Mouse (Mus musculus): ENCODE measurements around the gene Fgf2. TPM values are rescaled to one million over a fixed set of nuclear protein-coding genes. Genes with fewer than 3 reads are reported as not detected.

Gene Fgf2
- polyA plus RNA-seq, 1 experiment from 2014 or later = 0.29 TPM

GRCm38 (mm10) chr3:37328489-37328888, 19.7 kb upstream of the Fgf2 start:
- Histone ChIP-seq H3K9me3 (ENCODE audit: low read length) (no peaks in the 10 kb centered on the region), H3K27me3 (ENCODE audit: insufficient read depth, low read length) (no peaks in the 10 kb centered on the region), H3K4me3 (ENCODE audit: low read depth, low read length) (no peak overlapping the region), H3K4me2 (ENCODE audit: low read depth, low read length) (no peak overlapping the region), H3K27ac (ENCODE audit: low read depth) (no peak overlapping the region), H3K9ac (replicated peaks) (no peak overlapping the region), H3K4me1 (ENCODE audit: insufficient read depth) (peaks cover 17% of the 10 kb centered on the region), H3K36me3 (replicated peaks; ENCODE audit: insufficient read depth, low read length) (no peaks in the 10 kb centered on the region)
- WGBS (ENCODE audit: insufficient replicate concordance) = 55% methylated on average over 2 of the region's 2 CpGs
- no peak for TF ChIP-seq EP300 (IDR thresholded peaks at IDR 0.05; ENCODE audit: low read depth)
- DNase-seq = no peak
- ATAC-seq = no peak

- Histone ChIP-seq H3K9me3 (ENCODE audit: low read length) (no peaks in the 10 kb centered on the region), H3K27ac (ENCODE audit: low read depth) (no peak overlapping the region), H3K4me3 (ENCODE audit: low read depth, low read length) (no peak overlapping the region), H3K9ac (replicated peaks) (no peak overlapping the region), H3K4me1 (ENCODE audit: insufficient read depth) (peaks cover 17% of the 10 kb centered on the region), H3K36me3 (replicated peaks; ENCODE audit: insufficient read depth, low read length) (no peaks in the 10 kb centered on the region), H3K4me2 (ENCODE audit: low read depth, low read length) (no peak overlapping the region), H3K27me3 (ENCODE audit: insufficient read depth, low read length) (no peaks in the 10 kb centered on the region)
- TF ChIP-seq EP300 (IDR thresholded peaks at IDR 0.05; ENCODE audit: low read depth) (no peak), CTCF (IDR thresholded peaks at IDR 0.05; ENCODE audit: low read depth) (no peak)
- WGBS (ENCODE audit: insufficient replicate concordance) = 87% methylated on average over 1 of the region's 1 CpGs
- ATAC-seq = no peak
- no peak for DNase-seq
Observed at GRCm38 (mm10) chr3:37329963-37330362, 18.2 kb upstream of the Fgf2 start.

DNA sequence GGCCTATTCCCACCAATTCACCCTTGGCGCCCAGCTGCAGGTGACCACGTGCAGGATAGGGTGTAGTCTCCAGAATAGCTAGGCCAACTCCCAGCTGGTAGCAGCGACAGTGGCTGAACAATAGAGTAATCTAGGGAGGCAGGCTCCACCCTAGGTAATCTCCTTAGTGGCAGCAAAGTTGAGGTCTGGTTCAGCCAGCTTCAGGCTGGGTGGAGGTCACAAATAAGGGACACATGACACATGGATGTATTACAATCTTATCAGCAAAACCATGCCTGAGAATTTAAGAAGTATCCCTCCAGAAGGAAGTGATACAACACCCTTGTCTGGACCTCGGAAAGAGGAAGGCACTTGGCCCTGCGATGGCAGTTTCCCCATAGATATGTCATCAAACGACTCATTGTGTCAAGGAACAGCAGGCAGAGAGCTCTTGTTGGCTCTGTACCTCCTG, 16.1 kb upstream of the Fgf2 start:
- no peak for TF ChIP-seq CTCF (IDR thresholded peaks at IDR 0.05; ENCODE audit: low read depth)
- peak; percentile 92 for TF ChIP-seq EP300 (IDR thresholded peaks at IDR 0.05; ENCODE audit: low read depth)
- Histone ChIP-seq H3K4me2 (ENCODE audit: low read depth, low read length) (no peak overlapping the region), H3K27ac (ENCODE audit: low read depth) (peak overlapping the region; percentile 77), H3K27me3 (ENCODE audit: insufficient read depth, low read length) (no peaks in the 10 kb centered on the region), H3K36me3 (replicated peaks; ENCODE audit: insufficient read depth, low read length) (no peaks in the 10 kb centered on the region), H3K9me3 (ENCODE audit: low read length) (no peaks in the 10 kb centered on the region), H3K9ac (replicated peaks) (no peak overlapping the region), H3K4me3 (ENCODE audit: low read depth, low read length) (no peak overlapping the region), H3K4me1 (ENCODE audit: insufficient read depth) (peaks cover 17% of the 10 kb centered on the region)
- WGBS (ENCODE audit: insufficient replicate concordance) = 31% methylated on average over 6 of the region's 6 CpGs
- ATAC-seq = peak; percentile 88
- peak; percentile 36 for DNase-seq

GRCm38 (mm10) chr3:37334053-37334452, 14.1 kb upstream of the Fgf2 start:
- H3K36me3 ChIP-seq (replicated peaks; ENCODE audit: insufficient read depth, low read length) = no peaks in the 10 kb centered on the region
- 78% methylated on average over 4 of the region's 4 CpGs for WGBS (ENCODE audit: insufficient replicate concordance)
- no peak overlapping the region for H3K27ac ChIP-seq (ENCODE audit: low read depth)
- no peak overlapping the region for H3K4me2 ChIP-seq (ENCODE audit: low read depth, low read length)
- H3K9me3 ChIP-seq (ENCODE audit: low read length) = no peaks in the 10 kb centered on the region
- H3K4me1 ChIP-seq (ENCODE audit: insufficient read depth) = peaks cover 13% of the 10 kb centered on the region
- no peaks in the 10 kb centered on the region for H3K27me3 ChIP-seq (ENCODE audit: insufficient read depth, low read length)
- no peak overlapping the region for H3K9ac ChIP-seq (replicated peaks)
- TF ChIP-seq EP300 (IDR thresholded peaks at IDR 0.05; ENCODE audit: low read depth) = peak; percentile 65
- TF ChIP-seq CTCF (IDR thresholded peaks at IDR 0.05; ENCODE audit: low read depth) = no peak
- no peak for ATAC-seq
- no peak overlapping the region for H3K4me3 ChIP-seq (ENCODE audit: low read depth, low read length)
- DNase-seq = no peak

- ATAC-seq (no peak), DNase-seq (peak; percentile 37)
- Histone ChIP-seq H3K9ac (replicated peaks) (no peak overlapping the region), H3K36me3 (replicated peaks; ENCODE audit: insufficient read depth, low read length) (no peaks in the 10 kb centered on the region), H3K27me3 (ENCODE audit: insufficient read depth, low read length) (0 out of 2 replicates have a peak, but pooled peaks cover 4% of the 10 kb centered on the region), H3K9me3 (ENCODE audit: low read length) (no peaks in the 10 kb centered on the region), H3K27ac (ENCODE audit: low read depth) (no peak overlapping the region), H3K4me1 (ENCODE audit: insufficient read depth) (0 out of 2 replicates have a peak, but pooled peaks cover 4% of the 10 kb centered on the region), H3K4me3 (ENCODE audit: low read depth, low read length) (no peak overlapping the region), H3K4me2 (ENCODE audit: low read depth, low read length) (no peak overlapping the region)
- WGBS (ENCODE audit: insufficient replicate concordance) = 64% methylated on average over 5 of the region's 5 CpGs
- TF ChIP-seq CTCF (IDR thresholded peaks at IDR 0.05; ENCODE audit: low read depth) = peak; percentile 56
- no peak for TF ChIP-seq EP300 (IDR thresholded peaks at IDR 0.05; ENCODE audit: low read depth)
Observed at GRCm38 (mm10) chr3:37341110-37341509, 7.0 kb upstream of the Fgf2 start.

- Histone ChIP-seq H3K9ac (replicated peaks) (no peak overlapping the region), H3K36me3 (replicated peaks; ENCODE audit: insufficient read depth, low read length) (no peaks in the 10 kb centered on the region), H3K4me2 (ENCODE audit: low read depth, low read length) (no peak overlapping the region), H3K4me3 (ENCODE audit: low read depth, low read length) (no peak overlapping the region), H3K4me1 (ENCODE audit: insufficient read depth) (0 out of 2 replicates have a peak, but pooled peaks cover 4% of the 10 kb centered on the region), H3K27ac (ENCODE audit: low read depth) (no peak overlapping the region), H3K9me3 (ENCODE audit: low read length) (no peaks in the 10 kb centered on the region), H3K27me3 (ENCODE audit: insufficient read depth, low read length) (peaks cover 16% of the 10 kb centered on the region)
- TF ChIP-seq CTCF (IDR thresholded peaks at IDR 0.05; ENCODE audit: low read depth) (no peak), EP300 (IDR thresholded peaks at IDR 0.05; ENCODE audit: low read depth) (no peak)
- WGBS (ENCODE audit: insufficient replicate concordance) = 63% methylated on average over 5 of the region's 5 CpGs
- DNase-seq (no peak), ATAC-seq (no peak)
Observed at GRCm38 (mm10) chr3:37342811-37343210, 5.3 kb upstream of the Fgf2 start.

- peaks cover 11% of the 10 kb centered on the region; the same call in 1 of the 2 replicates for H3K4me1 ChIP-seq (ENCODE audit: insufficient read depth)
- no peak overlapping the region for H3K27ac ChIP-seq (ENCODE audit: low read depth)
- no peaks in the 10 kb centered on the region for H3K36me3 ChIP-seq (replicated peaks; ENCODE audit: insufficient read depth, low read length)
- DNase-seq (no peak), ATAC-seq (no peak)
- no peaks in the 10 kb centered on the region for H3K9me3 ChIP-seq (ENCODE audit: low read length)
- peak overlapping the region; percentile 59; the same call in 1 of the 2 replicates for H3K4me3 ChIP-seq (ENCODE audit: low read depth, low read length)
- peaks cover 36% of the 10 kb centered on the region for H3K27me3 ChIP-seq (ENCODE audit: insufficient read depth, low read length)
- H3K4me2 ChIP-seq (ENCODE audit: low read depth, low read length) = peak overlapping the region; percentile 89; the same call in 1 of the 2 replicates
- WGBS (ENCODE audit: insufficient replicate concordance) = 29% methylated on average over 9 of the region's 9 CpGs
- TF ChIP-seq EP300 (IDR thresholded peaks at IDR 0.05; ENCODE audit: low read depth) = no peak
- no peak overlapping the region for H3K9ac ChIP-seq (replicated peaks)
Observed at GRCm38 (mm10) chr3:37347671-37348070, 475 bp upstream of the Fgf2 start.

All from liver, postnatal 0 days (tissue).